Mouse (Mus musculus) testis, adult 2 months (tissue): ENCODE results near the gene Pum2. TPM values are rescaled to one million over a fixed set of nuclear protein-coding genes. Genes with fewer than 3 reads are reported as not detected.
A peak's percentile ranks its signal among the peaks of the same experiment; 100 is the strongest.

Experiments used
- H3K27ac ChIP-seq: fragments of 200-500 bp; 2 replicates; pipeline ENCODE4 v1.5.1; 2012; ENCODE audit warnings: low read depth, low read length; ENCODE audit not compliant: control insufficient read depth, insufficient read depth
- H3K27me3 ChIP-seq: fragments of 200-500 bp; 2 replicates; pipeline ENCODE4 v1.6.1; 2012; ENCODE audit warnings: mild to moderate bottlenecking, low read length, moderate library complexity; ENCODE audit not compliant: control insufficient read depth, insufficient read depth
- H3K36me3 ChIP-seq: fragments of 200-500 bp; 2 replicates; pipeline ENCODE4 v1.6.1; 2012; ENCODE audit warnings: mild to moderate bottlenecking, low read length; ENCODE audit not compliant: control insufficient read depth, insufficient read depth
- H3K4me1 ChIP-seq: fragments of 200-500 bp; 2 replicates; pipeline ENCODE4 v1.6.1; 2012; ENCODE audit warnings: low read length; ENCODE audit not compliant: control insufficient read depth, insufficient read depth
- H3K4me3 ChIP-seq: fragments of 200-500 bp; 2 replicates; pipeline ENCODE4 v1.5.1; 2012; ENCODE audit warnings: low read depth, mild to moderate bottlenecking, low read length, moderate library complexity, mixed read lengths; ENCODE audit not compliant: control insufficient read depth
- CTCF ChIP-seq: fragments of 200-500 bp; IDR thresholded peaks from 2 replicates; pipeline ENCODE4 v1.5.1; 2012; ENCODE audit warnings: low read depth, mild to moderate bottlenecking, inconsistent platforms, low read length, moderate library complexity; ENCODE audit not compliant: control insufficient read depth, insufficient read depth, insufficient replicate concordance
- POLR2A ChIP-seq: fragments of 200-500 bp; IDR thresholded peaks from 2 replicates; pipeline ENCODE4 v1.6.1; 2012; ENCODE audit warnings: low read depth, mild to moderate bottlenecking, inconsistent platforms, low read length, moderate library complexity; ENCODE audit not compliant: control insufficient read depth
- polyA plus RNA-seq: library from polyadenylated mRNA; depleted of rRNA; stranded (reverse); fragments of >200 nt; gene quantifications from 2 replicates; pipeline ENCODE4 v1.2.3, GENCODE M21; 2012

Gene Pum2
- polyA plus RNA-seq, 1 experiment = 32.2 TPM

- H3K27ac ChIP-seq = no peak overlapping the region
- H3K4me3 ChIP-seq = peak overlapping the region; percentile 11; the same call in 1 of the 2 replicates
- no peaks in the 10 kb centered on the region for H3K36me3 ChIP-seq
- peaks cover 14% of the 10 kb centered on the region for H3K4me1 ChIP-seq
- TF ChIP-seq POLR2A = no peak
- H3K27me3 ChIP-seq = no peaks in the 10 kb centered on the region
Measured at GRCm38 (mm10) chr12:8761058-8761457, 87.1 kb downstream of the Pum2 start.

GRCm38 (mm10) chr12:8762667-8763066 lies 88.7 kb downstream of the Pum2 start:
- Histone ChIP-seq H3K36me3 (no peaks in the 10 kb centered on the region), H3K4me1 (peaks cover 14% of the 10 kb centered on the region), H3K27me3 (no peaks in the 10 kb centered on the region), H3K27ac (no peak overlapping the region), H3K4me3 (no peak overlapping the region)
- TF ChIP-seq CTCF (peak; percentile 25; the same call in 1 of the 2 replicates), POLR2A (no peak)

GRCm38 (mm10) chr12:8764221-8764930 lies 90.4 kb downstream of the Pum2 start:
- peak overlapping the region; percentile 68 for H3K4me3 ChIP-seq
- H3K4me1 ChIP-seq = peaks cover 12% of the 10 kb centered on the region
- TF ChIP-seq POLR2A (no peak), CTCF (no peak)
- no peak overlapping the region for H3K27ac ChIP-seq
- H3K36me3 ChIP-seq = no peaks in the 10 kb centered on the region
- no peaks in the 10 kb centered on the region for H3K27me3 ChIP-seq

GRCm38 (mm10) chr12:8770946-8771843 lies 97.3 kb downstream of the Pum2 start, which contains the start of gene Sdc1:
Gene Sdc1 (plus strand): TSS chr12:8771323.
- no peaks in the 10 kb centered on the region for H3K36me3 ChIP-seq
- TF ChIP-seq POLR2A = no peak
- peak; percentile 13; the same call in 1 of the 2 replicates for TF ChIP-seq CTCF
- H3K27me3 ChIP-seq = no peaks in the 10 kb centered on the region
- no peak within 1 kb of the TSS for H3K27ac ChIP-seq
- H3K4me1 ChIP-seq = peaks cover 6% of the 10 kb centered on the region
- H3K4me3 ChIP-seq = peak within 1 kb of the TSS; percentile 85

GRCm38 (mm10) chr12:8771844-8772380 lies 98.0 kb downstream of the Pum2 start:
- no peak overlapping the region for H3K27ac ChIP-seq
- TF ChIP-seq CTCF = no peak
- no peak for TF ChIP-seq POLR2A

GRCm38 (mm10) chr12:8772451-8773143 lies 98.7 kb downstream of the Pum2 start:
- Histone ChIP-seq H3K27me3 (no peaks in the 10 kb centered on the region), H3K4me3 (peak overlapping the region; percentile 69), H3K27ac (no peak overlapping the region), H3K36me3 (no peaks in the 10 kb centered on the region), H3K4me1 (peaks cover 6% of the 10 kb centered on the region)
- TF ChIP-seq POLR2A (no peak), CTCF (no peak)

More at GRCm38 (mm10) chr12:8771844-8772380, 98.0 kb downstream of the Pum2 start:
- Histone ChIP-seq H3K27me3 (no peaks in the 10 kb centered on the region), H3K4me3 (peak overlapping the region; percentile 69), H3K36me3 (no peaks in the 10 kb centered on the region), H3K4me1 (peaks cover 6% of the 10 kb centered on the region)
